Mouse (Mus musculus) limb, embryonic 13.5 days (tissue): ENCODE results near the gene Gpr31b. TPM values are rescaled to one million over a fixed set of nuclear protein-coding genes. Genes with fewer than 3 reads are reported as not detected.
"Not testable (repeated sequence)": the region's sequence is repeated elsewhere in the genome, so short reads cannot be mapped to it uniquely, and the experiment has no call there.

Source experiments
- ATAC-seq: fragments of 200-750 bp; cut with Nextera tagmentation; 2 replicates; pipeline ENCODE4 v1.8.0; 2017; ENCODE audit warnings: low read depth, moderate number of reproducible peaks, moderate TSS enrichment; ENCODE audit not compliant: low FRiP score
- H3K27ac ChIP-seq: fragments of 300-500 bp; sonication (generic); 2 replicates; pipeline ENCODE4 v1.5.1; 2015; ENCODE audit warnings: inconsistent platforms, mild to moderate bottlenecking, moderate library complexity
- H3K27me3 ChIP-seq: fragments of 300-500 bp; sonication (generic); 2 replicates; pipeline ENCODE4 v1.6.1; 2015; ENCODE audit warnings: mild to moderate bottlenecking, inconsistent platforms
- H3K36me3 ChIP-seq: fragments of 300-500 bp; sonication (generic); 2 replicates; pipeline ENCODE4 v1.6.1; 2015; ENCODE audit warnings: inconsistent platforms, mild to moderate bottlenecking, moderate library complexity
- H3K4me1 ChIP-seq: fragments of 300-500 bp; sonication (generic); 2 replicates; pipeline ENCODE4 v1.6.1; 2015; ENCODE audit warnings: inconsistent platforms
- H3K4me2 ChIP-seq: fragments of 300-500 bp; sonication (generic); replicated peaks from 2 replicates; pipeline ENCODE4 v1.6.1; 2015; ENCODE audit warnings: inconsistent platforms, mild to moderate bottlenecking, moderate library complexity
- H3K4me3 ChIP-seq: fragments of 300-500 bp; sonication (generic); 2 replicates; pipeline ENCODE4 v1.5.1; 2015; ENCODE audit warnings: moderate library complexity, mild to moderate bottlenecking, inconsistent platforms
- H3K9ac ChIP-seq: fragments of 300-500 bp; sonication (generic); 2 replicates; pipeline ENCODE4 v1.6.1; 2015; ENCODE audit warnings: mild to moderate bottlenecking, inconsistent platforms
- H3K9me3 ChIP-seq: fragments of 300-500 bp; sonication (generic); 2 replicates; pipeline ENCODE4 v1.6.1; 2016; ENCODE audit warnings: inconsistent platforms
- WGBS: fragments of 180-500 bp; shearing (Covaris S2); methylation state at CpG from one replicate; pipeline ENCODE4 v1.1.7; 2015; 5-methylcytosine and 5-hydroxymethylcytosine counted together
- polyA plus RNA-seq: library from polyadenylated mRNA; unstranded; fragments of >200 nt; fragmentation: Nextera tagmentation; extraction: Ambion mirVana; gene quantifications from 2 replicates; pipeline ENCODE4 v1.2.1, GENCODE M21; 2015

Gpr31b gene
- not detected in 2 replicates for polyA plus RNA-seq

DNA sequence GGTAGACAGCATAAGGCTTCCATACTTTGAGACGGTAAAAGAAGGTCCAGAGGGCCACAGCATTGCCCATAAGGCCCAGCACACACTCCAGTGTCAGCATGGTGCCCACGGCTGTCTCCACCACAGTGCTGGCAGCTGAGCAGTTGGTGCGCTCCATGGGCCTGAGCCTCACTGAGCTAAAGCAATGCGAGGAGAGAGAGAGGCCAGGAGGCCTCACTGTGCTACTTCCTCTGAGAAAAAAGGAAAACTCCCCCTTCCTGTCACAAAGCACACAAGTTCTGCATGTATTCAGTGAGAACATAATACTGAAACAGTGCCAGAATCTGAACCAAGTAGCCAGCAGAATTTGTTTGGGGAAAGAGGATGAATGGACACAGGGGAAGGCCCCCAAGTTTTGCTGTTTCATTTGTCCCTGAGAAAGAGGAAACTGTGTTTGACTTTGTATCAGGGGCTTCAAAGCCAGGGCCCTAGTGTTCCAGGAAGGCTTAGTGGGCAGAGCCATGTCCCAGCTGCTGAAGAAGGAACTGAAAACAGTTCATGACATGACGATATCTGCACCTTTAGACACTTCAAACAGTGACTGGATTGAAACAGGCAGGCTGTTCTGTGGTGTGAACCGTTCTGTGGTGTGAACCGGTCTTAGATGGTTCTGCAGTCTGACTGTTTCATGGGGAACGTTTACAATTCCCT lies at the start of gene Gpr31b:
Gpr31b (minus strand) TSS at position 173 of the 690 bp plus-strand sequence.
- H3K4me2 ChIP-seq, H3K27me3 ChIP-seq, H3K36me3 ChIP-seq, H3K27ac ChIP-seq, H3K4me3 ChIP-seq, ATAC-seq, H3K4me1 ChIP-seq, H3K9ac ChIP-seq, H3K9me3 ChIP-seq: not testable (repeated sequence)
- 75% methylated on average over 2 of the region's 8 CpGs for WGBS

DNA sequence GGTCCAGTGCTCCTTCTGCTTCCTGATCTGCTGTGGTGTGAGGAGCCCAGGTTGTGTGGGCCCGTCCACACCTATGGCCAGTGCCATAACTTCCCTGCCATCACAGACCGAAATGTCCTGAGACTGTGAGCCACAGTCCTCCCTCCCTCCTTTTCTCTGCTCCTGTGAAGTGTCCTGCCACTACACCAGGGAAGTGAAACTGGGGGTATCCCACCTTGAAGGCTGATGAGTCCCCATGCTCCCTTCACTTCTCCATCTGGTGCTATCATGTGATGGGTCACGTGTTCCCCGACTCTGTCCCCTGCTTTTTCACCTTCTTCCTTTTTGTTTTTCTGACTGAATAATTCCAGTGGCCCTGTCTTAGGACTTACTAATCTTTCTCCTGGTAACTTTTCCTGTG lies 40.9 kb upstream of the Gpr31b start:
- H3K4me3 ChIP-seq, H3K4me2 ChIP-seq, ATAC-seq, H3K27me3 ChIP-seq, H3K36me3 ChIP-seq, H3K9ac ChIP-seq, H3K27ac ChIP-seq, H3K4me1 ChIP-seq, H3K9me3 ChIP-seq: not testable (repeated sequence)
- WGBS, result 84% methylated on average over 3 of the region's 4 CpGs

DNA sequence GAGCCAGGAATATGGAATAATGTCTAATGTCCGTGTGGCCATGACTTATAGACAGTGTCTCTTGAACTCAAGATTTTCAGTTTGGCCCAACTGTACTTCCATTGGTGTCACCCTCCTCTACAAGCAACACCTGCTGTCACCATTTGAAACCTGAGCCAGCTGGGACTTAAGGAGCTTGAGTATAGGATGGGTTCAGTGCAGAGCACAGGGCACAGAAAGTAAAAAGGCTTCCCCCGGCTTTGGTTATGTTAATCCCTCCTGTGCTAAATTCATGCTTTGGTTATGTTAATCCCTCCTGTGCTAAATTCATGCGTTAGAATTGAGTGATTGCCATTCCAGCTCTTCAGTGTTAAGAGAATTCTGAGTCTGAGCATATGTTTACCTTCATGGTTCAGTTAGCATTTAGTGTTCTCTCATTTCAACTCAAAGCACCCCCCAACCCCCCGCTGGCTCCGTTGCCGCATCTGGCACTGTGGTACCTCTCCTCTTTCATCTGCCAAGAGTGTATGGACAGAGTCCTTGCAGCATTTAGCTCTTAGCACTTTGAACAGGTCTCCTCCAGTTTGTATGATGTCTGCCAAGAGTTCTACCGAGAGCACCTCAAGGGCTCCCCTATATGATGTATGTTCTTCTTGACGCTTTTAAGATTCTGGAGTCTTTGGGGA lies 40.1 kb upstream of the Gpr31b start:
- H3K27me3 ChIP-seq, H3K27ac ChIP-seq, H3K9me3 ChIP-seq, H3K4me3 ChIP-seq, H3K36me3 ChIP-seq, H3K4me1 ChIP-seq, H3K4me2 ChIP-seq, H3K9ac ChIP-seq, ATAC-seq: not testable (repeated sequence)
- WGBS, result 68% methylated on average over 7 of the region's 8 CpGs

DNA sequence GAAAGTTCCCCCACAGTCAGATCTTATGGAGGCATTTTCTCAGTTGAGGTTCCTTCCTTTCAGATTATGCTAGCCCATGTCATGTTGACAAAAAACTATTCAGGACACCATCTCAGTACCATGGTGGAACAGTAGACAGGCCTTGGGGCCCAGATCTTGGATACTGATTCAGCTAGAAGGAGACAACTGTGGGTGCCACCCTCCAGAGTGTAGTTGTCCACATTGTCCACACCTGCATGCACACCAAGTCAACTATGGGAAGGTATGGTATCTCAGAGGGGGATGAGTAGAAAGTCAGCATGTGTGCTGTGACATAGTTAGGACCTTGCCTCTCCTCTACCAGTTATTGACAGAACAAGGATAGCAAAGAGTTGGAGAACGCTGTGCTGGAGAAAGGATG lies 39.4 kb upstream of the Gpr31b start:
- H3K9me3 ChIP-seq, H3K4me3 ChIP-seq, H3K27ac ChIP-seq, ATAC-seq, H3K9ac ChIP-seq, H3K36me3 ChIP-seq, H3K4me1 ChIP-seq, H3K4me2 ChIP-seq, H3K27me3 ChIP-seq: not testable (repeated sequence)
- WGBS, result 44% methylated on average over 1 of the region's 1 CpGs

DNA sequence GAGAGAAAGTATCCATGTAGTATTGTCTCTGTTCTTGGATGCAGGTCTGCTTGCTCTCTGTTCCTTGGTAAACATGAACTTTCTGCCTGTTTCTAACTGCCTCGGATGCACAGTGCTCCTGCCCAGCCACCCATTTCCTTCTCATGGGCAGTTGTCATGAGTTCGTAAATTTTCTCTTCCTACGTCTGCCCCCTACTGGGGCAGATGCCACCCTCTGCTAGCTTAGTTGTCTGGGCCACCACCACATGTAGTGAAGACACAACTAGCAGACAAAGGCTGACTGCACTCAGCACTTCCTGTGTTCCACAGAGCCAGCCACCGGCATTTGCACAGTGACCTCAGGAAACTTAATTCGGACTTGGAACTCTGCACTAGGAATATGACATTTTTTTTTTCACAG lies 17.1 kb upstream of the Gpr31b start:
- ATAC-seq, result not testable (repeated sequence)
- 75% methylated on average over 4 of the region's 5 CpGs for WGBS

DNA sequence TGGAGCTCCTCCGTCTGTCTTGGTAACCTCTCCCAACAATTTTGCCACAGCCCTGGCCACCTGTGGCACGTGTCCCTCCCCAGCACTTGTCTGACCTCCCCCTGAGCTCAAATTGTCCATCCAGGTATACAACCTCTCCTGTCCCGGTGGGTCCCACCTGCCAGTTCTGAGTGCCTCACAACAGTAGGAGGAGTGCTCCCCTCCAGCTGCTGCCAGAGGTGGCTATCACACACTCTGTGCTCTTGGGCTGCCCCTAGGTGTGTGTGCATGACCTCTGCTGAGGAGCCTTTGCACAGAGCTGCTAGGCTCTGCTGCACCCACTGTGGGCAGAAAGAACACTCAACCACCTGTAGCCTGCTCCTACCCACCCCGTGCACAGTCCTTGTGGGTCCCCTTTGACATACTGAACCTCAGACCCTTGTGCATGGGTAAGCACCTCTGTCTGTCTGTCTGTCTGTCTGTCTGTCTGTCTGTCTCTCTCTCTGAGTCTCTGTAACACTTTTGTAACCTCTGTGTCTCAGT lies 15.8 kb upstream of the Gpr31b start:
- H3K4me2 ChIP-seq, H3K4me1 ChIP-seq, H3K27me3 ChIP-seq, ATAC-seq, H3K9me3 ChIP-seq, H3K36me3 ChIP-seq, H3K9ac ChIP-seq, H3K27ac ChIP-seq, H3K4me3 ChIP-seq: not testable (repeated sequence)
- 92% methylated on average over 1 of the region's 4 CpGs for WGBS

More for the DNA sequence above, 17.1 kb upstream of the Gpr31b start:
- not testable (repeated sequence) for H3K27me3 ChIP-seq, H3K9ac ChIP-seq, H3K4me3 ChIP-seq, H3K4me2 ChIP-seq, H3K4me1 ChIP-seq, H3K9me3 ChIP-seq, H3K36me3 ChIP-seq, H3K27ac ChIP-seq

DNA sequence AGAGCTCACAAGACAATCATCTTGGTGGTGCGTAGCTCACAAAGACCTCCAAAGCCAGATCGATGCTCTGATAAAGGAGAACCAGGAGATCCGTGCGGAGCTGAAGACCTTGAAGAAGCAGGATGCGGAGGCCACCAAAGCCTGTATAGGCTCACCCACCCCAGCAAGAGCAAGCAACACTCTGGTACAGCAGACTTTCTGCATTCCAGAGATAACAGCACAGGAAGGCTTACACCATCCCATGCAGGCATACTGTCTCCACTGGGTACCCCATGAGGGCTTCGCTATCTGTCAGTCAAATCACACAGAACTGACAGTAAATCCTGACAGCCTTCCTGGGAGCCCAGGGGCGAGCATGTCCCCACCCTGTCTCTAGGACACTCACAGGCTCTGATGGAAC lies 10.8 kb upstream of the Gpr31b start:
- not testable (repeated sequence) for H3K9me3 ChIP-seq, H3K9ac ChIP-seq, H3K4me2 ChIP-seq, H3K4me3 ChIP-seq, H3K4me1 ChIP-seq, H3K27ac ChIP-seq, H3K27me3 ChIP-seq, H3K36me3 ChIP-seq
- 0 out of 2 replicates have a peak, but pooled peaks have one; percentile 19 for ATAC-seq
- WGBS, result 79% methylated on average over 6 of the region's 7 CpGs

DNA sequence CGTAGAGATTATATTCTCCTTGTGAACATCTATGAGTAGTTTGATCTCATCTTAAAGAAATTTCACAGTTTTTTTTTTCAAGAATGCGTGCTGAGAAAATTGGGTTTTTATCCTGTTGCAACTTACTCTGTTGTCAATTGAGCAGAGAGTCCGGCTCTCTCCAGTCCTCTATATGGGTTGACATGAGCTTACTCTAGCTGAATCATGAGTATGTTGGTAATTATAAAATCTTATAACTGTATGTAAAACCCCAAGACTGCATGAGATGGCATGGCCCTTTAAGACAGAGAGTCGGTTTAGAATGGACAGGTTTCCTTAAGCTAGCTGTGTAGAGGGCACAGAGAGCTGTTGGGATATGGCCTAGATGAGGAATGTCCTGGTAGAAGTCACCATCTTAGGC lies 8.7 kb upstream of the Gpr31b start, which contains the start of gene Tcp10b:
Tcp10b (plus strand) TSS at position 301 of the 400 bp plus-strand sequence.
- not testable (repeated sequence) for H3K9ac ChIP-seq, H3K27ac ChIP-seq, H3K4me2 ChIP-seq, H3K27me3 ChIP-seq, H3K4me1 ChIP-seq, H3K9me3 ChIP-seq, ATAC-seq, H3K36me3 ChIP-seq, H3K4me3 ChIP-seq
- WGBS, result 87% methylated on average over 4 of the region's 4 CpGs

DNA sequence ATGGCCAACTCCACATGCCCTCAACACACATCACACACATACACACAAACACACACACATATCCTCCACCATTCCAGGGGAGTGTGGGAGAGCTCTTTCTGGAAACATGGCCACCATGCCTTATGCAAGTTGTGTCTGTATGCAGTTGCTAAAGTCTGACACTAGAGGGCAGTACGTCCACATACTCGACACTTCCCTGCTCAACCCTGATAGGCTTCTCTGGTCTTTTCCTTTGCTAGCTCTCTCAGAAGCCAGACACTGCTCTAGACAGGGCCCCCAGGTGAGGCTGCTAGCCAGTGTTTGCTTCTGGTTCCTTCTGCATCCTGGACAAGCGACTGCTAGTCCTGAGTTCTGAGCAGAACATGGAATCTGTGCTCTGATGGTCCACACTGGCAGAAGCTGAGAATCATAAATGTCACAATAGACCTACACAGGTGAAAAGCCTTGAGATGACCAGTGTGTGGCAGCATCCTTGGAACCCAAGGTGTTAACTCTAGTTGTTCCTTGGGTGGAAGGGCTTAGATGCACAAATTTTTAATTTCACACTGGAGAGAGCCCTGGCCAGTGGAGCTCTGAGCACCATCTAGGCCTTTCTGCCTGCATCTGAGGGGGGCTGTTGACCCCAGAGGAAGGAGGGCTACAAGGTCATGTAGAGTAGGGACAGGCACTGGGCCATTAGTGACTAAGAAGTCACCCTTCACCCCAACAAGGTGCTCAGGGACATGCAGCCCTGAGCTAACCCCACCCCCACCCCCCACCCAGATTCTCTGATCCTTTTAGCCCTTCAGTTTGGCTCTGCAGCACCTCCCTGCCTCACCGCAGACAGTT lies 8.0 kb downstream of the Gpr31b start:
- H3K27me3 ChIP-seq, H3K27ac ChIP-seq, H3K36me3 ChIP-seq, H3K9me3 ChIP-seq, H3K4me3 ChIP-seq, H3K4me1 ChIP-seq, H3K9ac ChIP-seq, H3K4me2 ChIP-seq: not testable (repeated sequence)
- peak; percentile 86 for ATAC-seq
- WGBS, result 16% methylated on average over 4 of the region's 4 CpGs

DNA sequence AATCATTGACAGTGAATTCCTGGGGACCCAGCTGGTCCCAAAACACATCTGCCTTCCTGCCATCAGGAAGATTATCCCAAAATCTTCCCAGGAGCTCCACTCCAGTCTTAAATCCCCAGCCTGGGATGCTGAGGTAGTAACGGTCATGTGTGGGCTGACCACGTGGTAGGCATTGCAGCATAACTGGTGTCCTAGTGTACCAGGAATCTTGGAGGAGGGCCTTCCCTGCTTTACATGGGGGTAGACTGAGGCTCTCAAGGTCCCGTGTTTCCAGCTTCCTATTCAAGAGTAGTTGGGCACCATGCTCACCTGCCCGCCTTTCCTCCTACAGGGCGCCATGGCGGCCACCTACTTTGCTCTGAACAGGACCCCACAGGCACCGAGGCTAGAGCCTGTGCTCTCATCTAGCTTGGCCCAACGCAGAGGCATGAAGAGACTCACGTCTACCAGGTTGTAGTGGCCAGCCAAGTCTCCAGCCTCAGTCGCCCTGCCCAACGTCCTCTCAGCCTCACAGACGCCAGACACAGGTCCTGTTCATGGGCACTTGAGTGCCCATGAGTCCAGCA lies 15.4 kb downstream of the Gpr31b start:
- 85% methylated on average over 5 of the region's 12 CpGs for WGBS
- H3K9me3 ChIP-seq, H3K4me1 ChIP-seq, H3K4me3 ChIP-seq, H3K4me2 ChIP-seq, H3K9ac ChIP-seq, H3K27ac ChIP-seq, ATAC-seq, H3K36me3 ChIP-seq, H3K27me3 ChIP-seq: not testable (repeated sequence)

DNA sequence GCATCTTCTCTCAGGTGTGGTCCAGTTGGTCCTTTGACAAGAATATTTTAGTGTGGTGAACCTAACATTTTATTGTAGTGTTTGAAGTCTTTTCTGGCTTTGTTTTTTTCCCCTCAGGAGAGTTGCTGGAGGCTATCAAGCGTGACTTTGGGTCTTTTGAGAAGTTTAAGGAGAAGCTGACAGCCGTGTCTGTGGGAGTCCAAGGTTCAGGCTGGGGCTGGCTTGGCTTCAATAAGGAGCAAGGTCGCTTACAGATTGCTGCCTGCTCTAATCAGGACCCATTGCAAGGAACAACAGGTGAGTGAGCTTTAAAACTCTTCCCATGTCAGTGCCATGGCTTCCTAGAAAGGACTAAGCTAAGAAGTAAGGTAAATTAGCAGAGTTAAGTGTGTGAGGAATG lies 38.8 kb downstream of the Gpr31b start:
- WGBS, result 85% methylated on average over 3 of the region's 3 CpGs
- no peak for ATAC-seq
- Histone ChIP-seq H3K36me3 (peaks cover 49% of the 10 kb centered on the region), H3K27ac (no peak overlapping the region), H3K9ac (no peak overlapping the region), H3K4me3 (no peak overlapping the region), H3K4me1 (peaks cover 8% of the 10 kb centered on the region), H3K9me3 (no peaks in the 10 kb centered on the region), H3K27me3 (no peaks in the 10 kb centered on the region), H3K4me2 (no peak overlapping the region)

DNA sequence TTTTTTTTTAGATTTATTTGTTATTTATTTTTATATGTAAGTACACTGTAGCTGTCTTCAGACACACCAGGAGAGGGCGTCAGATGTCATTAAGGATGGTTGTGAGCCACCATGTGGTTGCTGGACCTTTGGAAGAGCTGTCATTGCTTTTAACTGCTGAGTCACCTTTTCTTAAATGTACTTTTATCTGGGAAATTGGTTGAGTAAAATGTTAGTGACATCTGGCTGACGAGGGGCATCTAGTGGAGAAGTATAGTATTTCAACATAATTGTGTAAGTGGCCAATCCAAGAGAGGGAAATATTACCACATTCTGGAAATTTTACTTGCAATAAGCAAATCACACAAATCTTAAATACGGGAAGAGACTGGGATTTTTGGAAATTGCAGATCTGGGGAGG lies 42.2 kb downstream of the Gpr31b start:
- ATAC-seq, result no peak
- H3K27me3 ChIP-seq, result no peaks in the 10 kb centered on the region

More for the DNA sequence above, 42.2 kb downstream of the Gpr31b start:
- Histone ChIP-seq H3K4me1 (peaks cover 8% of the 10 kb centered on the region), H3K27ac (no peak overlapping the region), H3K9me3 (no peaks in the 10 kb centered on the region), H3K4me2 (no peak overlapping the region), H3K36me3 (peaks cover 34% of the 10 kb centered on the region), H3K9ac (no peak overlapping the region), H3K4me3 (no peak overlapping the region)
- 32% methylated on average over 3 of the region's 3 CpGs for WGBS
